Mouse (Mus musculus) adrenal gland, adult (tissue): Measurements from ENCODE around the gene Atp6v1e1.

ENCODE experiments used
- DNase-seq, 2 experiments: peaks; one replicate each; pipeline ENCODE4 v3.0.0; 2022 to 2023; ENCODE audit warnings: low spot score in 1 of 2; ENCODE audit not compliant: inconsistent age in 2 of 2

Gene Atp6v1e1

GRCm38 (mm10) chr6:120820941-120821340 lies 1.7 kb downstream of the Atp6v1e1 start:
- DNase-seq = no peak

- peak in 1 of 2 experiments; percentile 76 for DNase-seq
Measured at GRCm38 (mm10) chr6:120820144-120820543, 2.4 kb downstream of the Atp6v1e1 start.

GRCm38 (mm10) chr6:120819294-120819693 lies 3.3 kb downstream of the Atp6v1e1 start:
- DNase-seq = peak in 1 of 2 experiments; percentile 78

GRCm38 (mm10) chr6:120811999-120812398 lies 10.6 kb downstream of the Atp6v1e1 start:
- DNase-seq = peak in 1 of 2 experiments; percentile 69

- peak in 1 of 2 experiments; percentile 41 for DNase-seq
Measured at GRCm38 (mm10) chr6:120807738-120808081, 14.9 kb downstream of the Atp6v1e1 start.

GRCm38 (mm10) chr6:120806999-120807737 lies 15.4 kb downstream of the Atp6v1e1 start:
- peak in 1 of 2 experiments; percentile 72 for DNase-seq

- no peak for DNase-seq
Measured at GRCm38 (mm10) chr6:120799581-120800041, 23.0 kb downstream of the Atp6v1e1 start.

- DNase-seq = no peak
Measured at GRCm38 (mm10) chr6:120798905-120799304, 23.7 kb downstream of the Atp6v1e1 start.

GRCm38 (mm10) chr6:120798019-120798418 lies 24.6 kb downstream of the Atp6v1e1 start:
- DNase-seq = no peak

- DNase-seq = no peak
Measured at GRCm38 (mm10) chr6:120796111-120796510, 26.5 kb downstream of the Atp6v1e1 start.

- DNase-seq = no peak
Measured at GRCm38 (mm10) chr6:120795422-120796086, 27.0 kb downstream of the Atp6v1e1 start.

GRCm38 (mm10) chr6:120792947-120793346 lies 29.6 kb downstream of the Atp6v1e1 start:
- DNase-seq = no peak

- no peak for DNase-seq
Measured at GRCm38 (mm10) chr6:120790717-120791116, 31.9 kb downstream of the Atp6v1e1 start.

- no peak for DNase-seq
Measured at GRCm38 (mm10) chr6:120790153-120790552, 32.4 kb downstream of the Atp6v1e1 start.

- DNase-seq = no peak
Measured at GRCm38 (mm10) chr6:120788904-120789303, 33.7 kb downstream of the Atp6v1e1 start.

GRCm38 (mm10) chr6:120788068-120788607 lies 34.5 kb downstream of the Atp6v1e1 start:
- no peak for DNase-seq

- DNase-seq = no peak
Measured at GRCm38 (mm10) chr6:120784351-120784750, 38.2 kb downstream of the Atp6v1e1 start.

- DNase-seq = no peak
Measured at GRCm38 (mm10) chr6:120782948-120783347, 39.6 kb downstream of the Atp6v1e1 start.

- no peak for DNase-seq
Measured at GRCm38 (mm10) chr6:120778226-120778625, 44.4 kb downstream of the Atp6v1e1 start.

GRCm38 (mm10) chr6:120777533-120777932 lies 45.1 kb downstream of the Atp6v1e1 start:
- DNase-seq = no peak

- DNase-seq = peak; percentile 60 to 72
Measured at GRCm38 (mm10) chr6:120776286-120776685, 46.3 kb downstream of the Atp6v1e1 start.

- DNase-seq = no peak
Measured at GRCm38 (mm10) chr6:120773763-120774162, 48.8 kb downstream of the Atp6v1e1 start.
